Mouse (Mus musculus): ENCODE results near the gene Sept8.

GRCm38 (mm10) chr11:53585510-53585909, 66.5 kb downstream of the Sept8 start:
- TF ChIP-seq CTCF (IDR thresholded peaks at IDR 0.05; ENCODE audit: extremely low read depth, insufficient read depth, insufficient read length, insufficient replicate concordance), result no peak
- TF ChIP-seq POLR2A (IDR thresholded peaks at IDR 0.05; ENCODE audit: low read depth, low read length), result no peak

Measured in spleen, adult 2 months (tissue).